15 mouse cellular contexts compared by ENCODE assay signal in the genomic region with DNA sequence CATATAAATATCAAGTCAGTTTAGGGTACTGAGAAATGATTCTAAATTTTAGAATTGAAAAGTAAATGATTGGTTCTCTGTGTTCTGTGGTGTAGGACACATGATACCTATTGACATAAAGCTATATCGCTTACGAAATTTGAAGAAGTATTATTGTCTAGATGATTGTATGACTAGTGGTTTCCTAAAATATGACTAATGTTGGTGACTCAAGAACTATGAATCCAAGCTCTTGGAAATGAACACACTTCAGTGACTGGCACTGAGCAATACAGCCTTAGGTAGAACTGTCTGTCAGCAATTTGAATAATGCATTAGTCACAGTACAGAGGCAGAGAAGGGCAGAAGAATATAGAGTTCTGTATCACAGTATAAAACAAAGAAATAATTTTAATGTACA.
"Had no signal": no experiment of that assay in that cellular context is flagged by ENCODE, and none has a peak within 500 bp of the region (broad histone marks: within the 10 kb centered on the region; RNA-seq: fewer than 3 reads in every experiment).

No protein-coding gene starts in this region.

- ATAC-seq: hindbrain, postnatal 0 days; intestine, embryonic 16.5 days had no signal

- DNase-seq: gastrocnemius, postnatal 14 days; gastrocnemius, postnatal 36 days; heart, adult 18-20 months; heart, postnatal 10 days; heart, postnatal 4 days; kidney, adult 11 months; kidney, adult 2 months; kidney, adult 9 months; kidney, postnatal 14 days; kidney, postnatal 36 days; layer of hippocampus, adult 9-11 months; liver; liver, embryonic 13.5 days had no signal
